Comparison of ENCODE assay signal across 9 mouse cellular contexts in the genomic region with DNA sequence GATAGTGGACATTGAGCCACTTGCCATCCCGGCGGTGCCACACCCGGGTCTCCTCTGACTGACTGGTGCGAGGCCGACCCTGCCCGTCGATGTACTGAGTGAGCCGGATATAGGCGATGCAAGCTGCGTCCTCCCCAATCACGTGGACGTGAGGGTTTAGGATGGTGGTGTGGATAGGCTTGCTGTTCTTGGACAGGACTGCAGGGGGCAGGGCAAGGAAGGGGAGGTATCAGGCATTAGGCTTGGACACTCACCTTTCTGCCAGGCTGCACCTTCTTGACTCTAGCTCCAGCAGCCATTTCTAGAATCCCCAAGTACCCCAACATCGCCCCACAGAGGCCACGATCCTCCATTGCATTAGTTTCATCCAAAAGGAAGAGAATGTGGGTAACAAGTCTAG. TPM values are rescaled to one million over a fixed set of nuclear protein-coding genes. Genes with fewer than 3 reads are reported as not detected.
DNase-seq lines count a peak whose midpoint lies in the region; ATAC-seq and TF ChIP-seq lines count a peak whose summit lies in the region.
"Had no signal": no experiment of that assay in that cellular context is flagged by ENCODE, and none has a peak within 500 bp of the region (broad histone marks: within the 10 kb centered on the region; RNA-seq: fewer than 3 reads in every experiment).

No protein-coding gene starts in this region.

- no peak overlapping the region for H3K9ac ChIP-seq in heart, embryonic 11.5 days (ENCODE audit: low read depth, low read length)

- H3K27ac ChIP-seq in heart, embryonic 11.5 days (ENCODE audit: low read depth, low read length), result no peak overlapping the region
- H3K27ac ChIP-seq in gastrocnemius, adult 2 months, result peak overlapping the region; percentile 53

- intact Hi-C loops in gastrocnemius, adult 2 months (cut with DNase I), result no loop called here

- H3K4me1 ChIP-seq in heart, embryonic 11.5 days (ENCODE audit: control insufficient read depth, insufficient read depth, low read length), result peaks cover 22% of the 10 kb centered on the region
- peaks cover 50% of the 10 kb centered on the region for H3K4me1 ChIP-seq in E14TG2a.4 (replicated peaks; ENCODE audit: low read depth, low read length)

- H3K36me3 ChIP-seq in heart, embryonic 11.5 days (ENCODE audit: control insufficient read depth, insufficient read depth, low read length), result peaks cover 22% of the 10 kb centered on the region
- H3K36me3 ChIP-seq in E14TG2a.4 (ENCODE audit: insufficient read depth, low read length), result peaks cover 61% of the 10 kb centered on the region

- ATAC-seq in heart, embryonic 11.5 days (replicated peaks; ENCODE audit: insufficient number of reproducible peaks, low FRiP score, low TSS enrichment), result no peak
- ATAC-seq in megakaryocyte progenitor cell, adult 5-6 weeks (replicated peaks; ENCODE audit: poor library complexity), result peak; percentile 59

- H3K4me2 ChIP-seq in heart, embryonic 11.5 days, result no peak overlapping the region; the same call in 1 of the 2 replicates

- no peaks in the 10 kb centered on the region for H3K27me3 ChIP-seq in heart, embryonic 11.5 days (ENCODE audit: control insufficient read depth, insufficient read depth, low read length)
- H3K27me3 ChIP-seq in E14TG2a.4 (ENCODE audit: insufficient read depth, low read length), result peaks cover 24% of the 10 kb centered on the region

- H3K4me3 ChIP-seq in heart, embryonic 11.5 days (ENCODE audit: low read depth, low read length), result no peak overlapping the region
- peak overlapping the region; percentile 66 for H3K4me3 ChIP-seq in E14TG2a.4 (replicated peaks; ENCODE audit: low read length)
- peak overlapping the region; percentile 19; the same call in 1 of the 2 replicates for H3K4me3 ChIP-seq in gastrocnemius, adult 2 months
- H3K4me3 ChIP-seq: myocyte had no signal

- peak; percentile 73 for TF ChIP-seq CTCF in E14TG2a.4 (conservative IDR thresholded peaks at IDR 0.05; ENCODE audit: low read length)
- peak; percentile 71 for TF ChIP-seq CTCF in gastrocnemius, adult 2 months (IDR thresholded peaks at IDR 0.05)

- no peaks in the 10 kb centered on the region for H3K9me3 ChIP-seq in heart, embryonic 11.5 days (replicated peaks; ENCODE audit: control insufficient read depth, low read length)
- no peaks in the 10 kb centered on the region for H3K9me3 ChIP-seq in E14TG2a.4 (ENCODE audit: low read length)

- peak; percentile 97 for DNase-seq in heart, adult 11 months
- DNase-seq in c-Kit-positive CD71-negative TER-119-negative erythroid progenitor cells, embryonic 14.5 days (ENCODE audit: low read depth), result peak; percentile 42
- DNase-seq in gastrocnemius, adult 2 months, result peak; percentile 71
- DNase-seq in kidney, postnatal 14 days, result peak; percentile 67
- DNase-seq in thymus, postnatal 14 days, result peak; percentile 26

- WGBS in heart, embryonic 11.5 days (ENCODE audit: insufficient replicate concordance), result 34% methylated on average over 14 of the region's 14 CpGs

RNA-seq across cellular contexts. Expression of a gene that starts 2.9 kb away (rescaled TPM):
- 18.7 and 19.1 TPM in 2 replicates for polyA plus RNA-seq in heart, embryonic 11.5 days (2014; fragmentation: Nextera tagmentation; extraction: Ambion mirVana)
- total RNA-seq in gastrocnemius, adult 2 months (2021), result 1 to 10 TPM; 6.2 to 7.1 TPM
- 21.2 and 30.7 TPM in 2 replicates for total RNA-seq in megakaryocyte progenitor cell, adult 5-6 weeks (2015)
- 6.6 and 8.5 TPM in 2 replicates for total RNA-seq in megakaryocyte progenitor cell, adult 5-6 weeks (2017)

RNA-seq across cellular contexts. Expression of a gene that starts 30.0 kb away (rescaled TPM):
- polyA plus RNA-seq in heart, embryonic 11.5 days (2014; fragmentation: Nextera tagmentation; extraction: Ambion mirVana), result 23.4 and 24.1 TPM in 2 replicates
- total RNA-seq in gastrocnemius, adult 2 months (2021), result 10 to 100 TPM; 35.0 to 37.0 TPM
- 19.5 and 23.4 TPM in 2 replicates for total RNA-seq in megakaryocyte progenitor cell, adult 5-6 weeks (2015)
- 19.1 and 23.5 TPM in 2 replicates for total RNA-seq in megakaryocyte progenitor cell, adult 5-6 weeks (2017)

RNA-seq across cellular contexts. Expression of a gene that starts 34.5 kb away (rescaled TPM):
- polyA plus RNA-seq in heart, embryonic 11.5 days (2014; fragmentation: Nextera tagmentation; extraction: Ambion mirVana), result 221 and 230 TPM in 2 replicates
- 100 to 1,000 TPM; 120 to 152 TPM for total RNA-seq in gastrocnemius, adult 2 months (2021)
- total RNA-seq in megakaryocyte progenitor cell, adult 5-6 weeks (2015), result 163 and 169 TPM in 2 replicates
- total RNA-seq in megakaryocyte progenitor cell, adult 5-6 weeks (2017), result 104 and 110 TPM in 2 replicates

RNA-seq across cellular contexts. Expression of a gene that starts 42.5 kb away (rescaled TPM):
- polyA plus RNA-seq in heart, embryonic 11.5 days (2014; fragmentation: Nextera tagmentation; extraction: Ambion mirVana), result 13.4 and 18.8 TPM in 2 replicates
- 1 to 10 TPM; 1.9 to 3.3 TPM for total RNA-seq in gastrocnemius, adult 2 months (2021)
- total RNA-seq in megakaryocyte progenitor cell, adult 5-6 weeks (2015), result 14.3 and 15.3 TPM in 2 replicates
- total RNA-seq in megakaryocyte progenitor cell, adult 5-6 weeks (2017), result 5.3 and 5.7 TPM in 2 replicates

RNA-seq across cellular contexts. Expression of a gene that starts 56.6 kb away (rescaled TPM):
- polyA plus RNA-seq in heart, embryonic 11.5 days (2014; fragmentation: Nextera tagmentation; extraction: Ambion mirVana), result 61.8 and 65.6 TPM in 2 replicates
- total RNA-seq in gastrocnemius, adult 2 months (2021), result 100 to 1,000 TPM; 162 to 163 TPM
- 22.9 and 29.1 TPM in 2 replicates for total RNA-seq in megakaryocyte progenitor cell, adult 5-6 weeks (2015)
- 47.5 and 52.5 TPM in 2 replicates for total RNA-seq in megakaryocyte progenitor cell, adult 5-6 weeks (2017)

Comparison
In these comparisons a context has a peak if more than half of its experiments do, and no peak if none do; other contexts are left out.
1. DNase-seq: peak in every context shown above with its lines; median percentile 97 in heart, adult 11 months; 71 in gastrocnemius, adult 2 months; 67 in kidney, postnatal 14 days; 42 in c-Kit-positive CD71-negative TER-119-negative erythroid progenitor cells, embryonic 14.5 days; 26 in thymus, postnatal 14 days.